Mouse (Mus musculus): Measurements from ENCODE around the gene Zbed5. TPM values are rescaled to one million over a fixed set of nuclear protein-coding genes. Genes with fewer than 3 reads are reported as not detected.

Zbed5 gene
- total and polyA plus RNA-seq, 3 experiments: 4.0 to 4.2 TPM; not detected in 1

- DNase-seq (ENCODE audit: low read depth, low spot score): peak; percentile 81
- Histone ChIP-seq H3K4me3 (ENCODE audit: control insufficient read depth in 1 of 2, insufficient read depth in 1 of 2, low read depth in 2 of 2, low read length in 2 of 2) (peak overlapping the region; percentile 89 to 96), H3K36me3 (ENCODE audit: control insufficient read depth in 1 of 2, insufficient read depth in 2 of 2, low read length in 2 of 2) (peaks cover 20% of the 10 kb centered on the region in 2 experiments), H3K27me3 (ENCODE audit: control insufficient read depth in 1 of 2, insufficient read depth in 2 of 2, low read length in 2 of 2) (no peaks in the 10 kb centered on the region), H3K79me2 (ENCODE audit: control insufficient read depth, insufficient read depth, low read length, poor library complexity) (peaks cover 26% of the 10 kb centered on the region), H3K27ac (ENCODE audit: control insufficient read depth, low read depth, low read length) (peak overlapping the region; percentile 81), H3K4me1 (ENCODE audit: control insufficient read depth in 1 of 2, insufficient read depth in 2 of 2, low read length in 2 of 2) (peaks cover 3 to 6% of the 10 kb centered on the region in 2 experiments; a peak in 2 of 4 replicates), H3K9ac (ENCODE audit: control insufficient read depth, low read depth, low read length, poor library complexity, severe bottlenecking) (peak overlapping the region; percentile 84), H3K9me3 (replicated peaks; ENCODE audit: insufficient read depth, low read length) (no peaks in the 10 kb centered on the region)
- TF ChIP-seq CHD1 (IDR thresholded peaks at IDR 0.05; ENCODE audit: low read depth, low read length) (peak; percentile 79; the same call in 1 of the 2 replicates), HCFC1 (IDR thresholded peaks at IDR 0.05; ENCODE audit: low read depth, low read length) (peak; percentile 47; the same call in 1 of the 2 replicates), GATA1 (IDR thresholded peaks at IDR 0.05; ENCODE audit: low read depth, low read length) (peak; percentile 79), MAFK (IDR thresholded peaks at IDR 0.05; ENCODE audit: borderline replicate concordance, low read depth, low read length) (no peak), MXI1 (IDR thresholded peaks at IDR 0.05; ENCODE audit: low read depth, low read length) (peak; percentile 45), NRF1 (IDR thresholded peaks at IDR 0.05; ENCODE audit: insufficient read depth, low read depth, low read length, poor library complexity, severe bottlenecking) (peak; percentile 79), NELFE (IDR thresholded peaks at IDR 0.05; ENCODE audit: low read depth, low read length) (0 out of 2 replicates have a peak, but pooled peaks have one; percentile 20), USF2 (IDR thresholded peaks at IDR 0.05; ENCODE audit: borderline replicate concordance in 1 of 2, insufficient read depth in 1 of 2, low read depth in 1 of 2, low read length in 2 of 2) (no peak), ELF1 (IDR thresholded peaks at IDR 0.05; ENCODE audit: low read depth, low read length) (peak; percentile 72; the same call in 1 of the 2 replicates), UBTF (IDR thresholded peaks at IDR 0.05; ENCODE audit: borderline replicate concordance, insufficient read depth, low read depth, low read length) (no peak), TBP (IDR thresholded peaks at IDR 0.05; ENCODE audit: low read depth, low read length) (0 out of 2 replicates have a peak, but pooled peaks have one; percentile 21), ZC3H11A (IDR thresholded peaks at IDR 0.05; ENCODE audit: low read depth, low read length) (no peak), ZKSCAN1 (IDR thresholded peaks at IDR 0.05; ENCODE audit: low read depth, low read length) (no peak), MAX (IDR thresholded peaks at IDR 0.05; ENCODE audit: low read length) (peak; percentile 71), CHD2 (IDR thresholded peaks at IDR 0.05; ENCODE audit: low read length) (no peak), MAZ (IDR thresholded peaks at IDR 0.05; ENCODE audit: low read depth, low read length) (no peak), E2F4 (IDR thresholded peaks at IDR 0.05; ENCODE audit: borderline replicate concordance, low read depth, low read length) (no peak), ZMIZ1 (IDR thresholded peaks at IDR 0.05; ENCODE audit: low read depth, low read length) (no peak), SIN3A (IDR thresholded peaks at IDR 0.05; ENCODE audit: low read length) (peak; percentile 61; the same call in 1 of the 2 replicates), POLR2AphosphoS2 (IDR thresholded peaks at IDR 0.05; ENCODE audit: low read length) (no peak), TCF12 (IDR thresholded peaks at IDR 0.05; ENCODE audit: low read depth, low read length) (no peak)
Measured at GRCm38 (mm10) chr5:129886271-129886670, 9.3 kb upstream of the Zbed5 start.
